Mouse (Mus musculus) kidney, adult 2 months (tissue): ENCODE measurements at regions not wholly inside any gene's neighbourhood (a gene's known extent, or its start where the extent isn't known, plus 50 kb on each side); places are given as distances from the start of the nearest gene placed in this dataset.

ENCODE experiments used
- CTCF ChIP-seq: fragments of 200-500 bp; conservative IDR thresholded peaks from 2 replicates; pipeline ENCODE4 v1.5.1; 2011; ENCODE audit warnings: low read depth, mild to moderate bottlenecking, control low read depth, low read length, moderate library complexity, mixed read lengths; ENCODE audit not compliant: insufficient read depth, insufficient read length
- POLR2A ChIP-seq: fragments of 200-500 bp; IDR thresholded peaks from one replicate; pipeline ENCODE4 v1.6.1; 2011; ENCODE audit warnings: low read depth, low read length, control low read depth

DNA sequence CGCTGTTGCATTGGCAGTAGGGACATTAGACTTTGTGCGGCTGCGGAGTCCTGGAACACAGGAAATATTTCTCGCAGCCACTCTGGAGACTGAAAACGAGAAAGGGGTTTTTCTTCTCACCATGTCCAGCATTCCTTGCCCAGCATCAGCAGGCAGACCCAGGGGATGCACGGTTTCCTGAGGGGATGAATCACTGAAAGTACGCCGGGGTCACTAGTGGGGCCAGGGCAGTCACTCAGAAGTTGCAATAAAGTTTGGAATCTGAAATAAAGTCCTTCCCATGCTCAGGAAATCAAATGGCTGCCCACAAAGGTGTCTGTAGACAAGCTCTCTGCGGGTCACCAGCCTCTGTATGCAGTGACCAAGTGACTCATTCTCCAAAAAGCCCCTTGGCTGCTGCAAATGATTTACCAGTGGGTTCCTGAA is 248.2 kb upstream of the Msx2 start:
- no peak for TF ChIP-seq CTCF
- TF ChIP-seq POLR2A = no peak
